Mouse (Mus musculus): ENCODE data around the gene Hspa1b. TPM values are rescaled to one million over a fixed set of nuclear protein-coding genes. Genes with fewer than 3 reads are reported as not detected.
"Not testable (repeated sequence)": the region's sequence is repeated elsewhere in the genome, so short reads cannot be mapped to it uniquely, and the experiment has no call there.

The Hspa1b gene
- polyA plus RNA-seq, 1 experiment from 2014 or later = 0.53 TPM

DNA sequence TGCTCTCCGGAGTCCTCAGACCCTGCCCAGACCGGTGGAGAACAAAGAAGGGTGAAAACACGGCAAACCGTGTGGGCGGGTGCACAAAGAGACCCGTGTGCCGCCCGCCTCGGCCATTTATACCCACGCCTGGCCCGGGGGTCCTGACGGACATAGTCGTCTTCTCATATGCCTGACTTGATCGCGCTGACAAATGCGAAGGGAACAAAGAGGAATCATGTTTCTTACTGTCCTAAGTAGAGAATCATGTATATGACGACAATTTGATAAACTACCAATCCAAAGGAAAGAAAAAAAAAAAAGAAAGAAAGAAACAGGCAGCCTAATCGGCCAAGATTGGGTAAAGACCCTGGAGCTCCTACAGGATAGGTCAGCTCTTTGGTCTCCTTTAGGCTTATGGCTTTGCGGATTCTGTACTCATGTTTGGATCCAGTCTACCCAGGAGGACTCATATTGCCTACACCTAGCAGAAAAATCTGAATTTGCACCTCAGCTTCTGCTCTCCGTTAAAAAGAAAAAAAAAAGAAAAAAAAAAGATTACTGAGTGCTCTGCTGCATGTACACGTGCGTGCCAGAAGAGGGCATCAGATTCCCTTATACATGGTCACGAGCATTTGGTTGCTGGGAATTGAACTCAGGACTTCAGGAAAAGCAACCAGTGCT, 6.5 kb downstream of the Hspa1b start:
- peak; percentile 69 for ATAC-seq (ENCODE audit: insufficient number of reproducible peaks, insufficient read depth, low FRiP score, low TSS enrichment, low read depth)
- H3K27ac ChIP-seq = peak overlapping the region; percentile 94
- peak overlapping the region; percentile 100 for H3K9ac ChIP-seq
- under 1% methylated on average over 23 of the region's 23 CpGs for WGBS
- H3K27me3 ChIP-seq = peaks cover 7% of the 10 kb centered on the region
- H3K36me3 ChIP-seq = peaks cover 20% of the 10 kb centered on the region
- H3K4me1 ChIP-seq = peaks cover 10% of the 10 kb centered on the region
- H3K4me3 ChIP-seq = peak overlapping the region; percentile 94
- H3K4me2 ChIP-seq = peak overlapping the region; percentile 72
- no peaks in the 10 kb centered on the region for H3K9me3 ChIP-seq

DNA sequence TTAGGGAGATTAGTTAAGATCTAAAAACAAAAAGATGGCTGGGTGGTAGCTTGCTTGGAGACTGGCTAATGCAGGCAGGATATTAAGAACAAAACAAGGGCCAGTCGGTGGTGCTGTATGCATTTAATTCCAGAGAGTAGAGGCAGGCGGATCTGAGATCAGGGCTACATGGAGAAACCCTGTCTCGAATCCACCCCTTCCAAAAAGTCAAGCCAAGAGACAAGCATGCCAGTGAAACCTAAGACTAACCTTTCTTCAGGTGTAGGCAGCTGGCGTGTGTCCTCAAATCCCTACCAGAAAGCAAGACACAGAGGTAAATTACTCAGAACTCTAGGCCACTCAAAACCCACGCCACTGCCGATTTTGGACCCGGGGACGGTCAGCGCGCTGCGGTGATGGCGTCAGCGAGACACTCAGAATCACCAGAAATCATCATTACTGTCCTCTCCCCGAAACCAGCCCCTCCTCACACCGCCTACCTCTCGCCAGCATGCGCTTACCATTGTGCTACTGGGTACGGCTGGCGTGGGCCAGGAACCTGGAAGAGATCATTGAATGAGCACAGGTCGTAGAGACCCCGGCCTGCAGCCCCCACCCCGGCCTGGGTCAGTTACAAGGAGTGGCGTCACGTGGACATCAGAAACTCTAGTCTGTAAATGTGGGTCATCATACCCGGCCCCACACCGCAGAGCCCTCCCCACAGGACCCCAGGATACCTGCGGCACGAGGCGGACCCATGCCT, 7.2 kb downstream of the Hspa1b start:
- H3K4me1 ChIP-seq = peaks cover 10% of the 10 kb centered on the region
- peaks cover 5% of the 10 kb centered on the region for H3K27me3 ChIP-seq
- H3K27ac ChIP-seq = peak overlapping the region; percentile 94
- peak overlapping the region; percentile 72 for H3K4me2 ChIP-seq
- H3K9me3 ChIP-seq = no peaks in the 10 kb centered on the region
- WGBS = under 1% methylated on average over 29 of the region's 29 CpGs
- peak overlapping the region; percentile 94 for H3K4me3 ChIP-seq
- H3K36me3 ChIP-seq = peaks cover 20% of the 10 kb centered on the region
- peak overlapping the region; percentile 100 for H3K9ac ChIP-seq
- peak; percentile 60 for ATAC-seq (ENCODE audit: insufficient number of reproducible peaks, insufficient read depth, low FRiP score, low TSS enrichment, low read depth)

DNA sequence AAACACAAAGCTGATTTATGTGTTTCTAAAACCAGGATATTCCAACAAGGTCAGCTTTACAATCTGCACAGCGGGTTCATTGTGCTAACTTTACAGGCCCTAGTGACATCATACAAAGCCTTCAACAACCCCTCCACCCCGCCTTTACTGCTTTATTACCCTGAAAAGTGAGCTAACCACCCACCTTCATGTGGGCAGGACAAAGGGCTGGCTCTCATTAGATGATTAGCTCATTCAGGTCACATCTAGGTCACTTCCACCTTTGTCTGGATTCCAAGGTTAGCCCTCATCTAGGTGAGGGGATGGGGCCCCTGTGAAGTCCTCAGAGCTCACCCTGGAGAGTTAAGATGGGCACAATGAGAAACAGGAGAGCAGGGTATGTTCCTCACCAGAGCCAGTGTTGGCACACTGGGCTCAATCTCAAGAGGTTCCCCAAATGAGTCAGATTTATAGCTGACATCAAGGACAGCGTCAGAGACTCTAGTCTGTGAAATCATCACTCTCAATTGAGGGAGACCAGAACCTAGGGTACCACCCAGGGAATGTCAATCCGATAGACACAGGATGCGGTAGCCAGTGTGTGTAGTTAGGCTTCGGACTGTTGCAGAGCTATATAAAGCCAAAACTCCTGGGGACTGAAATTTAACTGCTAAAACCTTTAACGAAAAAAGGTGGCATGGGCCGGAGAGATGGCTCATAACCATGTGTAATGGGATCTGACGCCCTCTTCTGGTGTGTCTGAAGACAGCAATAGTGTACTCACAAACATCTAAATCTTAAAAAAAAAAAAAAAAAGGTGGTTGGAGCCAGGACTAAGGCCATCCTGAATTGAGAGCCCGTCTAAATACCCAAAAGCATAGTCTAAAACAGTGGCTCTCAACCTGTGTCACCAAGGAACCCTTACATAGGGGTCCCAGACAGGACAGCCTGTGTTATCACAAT, 8.3 kb downstream of the Hspa1b start:
- peaks cover 10% of the 10 kb centered on the region for H3K4me1 ChIP-seq
- peak overlapping the region; percentile 100 for H3K9ac ChIP-seq
- H3K27me3 ChIP-seq = peaks cover under 1% of the 10 kb centered on the region
- H3K9me3 ChIP-seq = no peaks in the 10 kb centered on the region
- H3K27ac ChIP-seq = peak overlapping the region; percentile 94
- peaks cover 20% of the 10 kb centered on the region for H3K36me3 ChIP-seq
- peak overlapping the region; percentile 72 for H3K4me2 ChIP-seq
- 28% methylated on average over 10 of the region's 10 CpGs for WGBS
- ATAC-seq (ENCODE audit: insufficient number of reproducible peaks, insufficient read depth, low FRiP score, low TSS enrichment, low read depth) = no peak
- peak overlapping the region; percentile 94 for H3K4me3 ChIP-seq

DNA sequence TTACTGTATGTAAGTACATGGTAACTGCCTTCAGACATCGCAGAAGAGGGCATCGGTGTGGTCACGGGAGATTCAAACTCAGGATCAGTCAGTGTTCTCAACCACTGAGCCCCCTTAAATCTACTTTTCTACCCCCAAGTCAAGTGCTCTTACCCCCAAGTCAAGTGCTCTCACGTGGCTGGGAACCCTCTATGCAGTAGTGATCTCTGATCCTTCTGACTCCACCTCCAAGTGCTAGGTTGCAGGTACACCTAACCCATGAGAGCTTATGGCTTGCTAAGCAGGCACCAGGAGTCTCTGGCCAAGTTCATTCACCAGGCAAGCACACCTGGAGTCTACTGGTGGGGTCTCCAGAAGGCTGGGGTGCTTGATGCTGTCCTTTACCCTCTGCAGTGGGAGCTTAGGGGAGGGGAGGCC, 9.5 kb downstream of the Hspa1b start:
- H3K27me3 ChIP-seq = no peaks in the 10 kb centered on the region
- peaks cover 20% of the 10 kb centered on the region for H3K36me3 ChIP-seq
- H3K4me1 ChIP-seq = peaks cover 10% of the 10 kb centered on the region
- WGBS = 33% methylated on average over 4 of the region's 4 CpGs
- H3K4me2 ChIP-seq = no peak overlapping the region
- no peak for ATAC-seq (ENCODE audit: insufficient number of reproducible peaks, insufficient read depth, low FRiP score, low TSS enrichment, low read depth)
- H3K27ac ChIP-seq = no peak overlapping the region
- no peaks in the 10 kb centered on the region for H3K9me3 ChIP-seq
- H3K9ac ChIP-seq = no peak overlapping the region
- no peak overlapping the region for H3K4me3 ChIP-seq

DNA sequence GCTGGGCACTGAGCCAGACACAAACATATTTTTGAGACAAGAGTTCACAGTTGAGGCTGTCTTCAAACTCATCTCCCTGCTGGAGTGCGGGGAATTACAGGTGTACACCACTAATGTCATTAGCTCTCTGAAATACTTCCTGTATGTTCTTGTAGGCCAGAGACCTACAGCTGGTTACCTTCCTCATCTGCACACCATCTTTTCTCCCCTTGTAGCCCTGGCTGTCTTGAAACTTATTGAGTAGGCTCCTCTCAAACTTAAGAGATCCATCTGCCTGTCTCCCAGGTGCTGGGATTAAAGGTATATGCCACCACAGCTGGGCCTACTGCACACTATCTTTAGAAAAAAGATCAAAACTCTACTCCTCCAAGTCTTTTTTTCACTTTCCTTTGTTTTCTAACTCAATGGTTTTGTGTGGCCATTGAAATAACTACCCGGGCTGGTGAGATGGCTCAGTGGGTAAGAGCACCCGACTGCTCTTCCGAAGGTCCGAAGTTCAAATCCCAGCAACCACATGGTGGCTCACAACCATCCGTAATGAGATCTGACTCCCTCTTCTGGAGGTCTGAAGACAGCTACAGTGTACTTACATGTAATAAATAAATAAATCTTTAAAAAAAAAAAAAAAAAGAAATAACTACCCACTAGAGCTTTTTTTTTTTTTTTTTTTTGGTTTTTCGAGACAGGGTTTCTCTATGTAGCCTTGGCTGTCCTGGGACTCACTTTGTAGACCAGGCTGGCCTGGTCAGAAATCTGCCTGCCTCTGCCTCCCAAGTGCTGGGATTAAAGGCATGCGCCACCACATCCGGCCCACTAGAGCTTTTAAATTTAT, 10.1 kb downstream of the Hspa1b start:
- H3K9me3 ChIP-seq; H3K4me2 ChIP-seq; H3K27ac ChIP-seq; H3K27me3 ChIP-seq; H3K4me3 ChIP-seq; H3K9ac ChIP-seq; ATAC-seq (ENCODE audit: insufficient number of reproducible peaks, insufficient read depth, low FRiP score, low TSS enrichment, low read depth): not testable (repeated sequence)
- WGBS = 66% methylated on average over 9 of the region's 9 CpGs
- peaks cover 20% of the 10 kb centered on the region for H3K36me3 ChIP-seq
- peaks cover 10% of the 10 kb centered on the region for H3K4me1 ChIP-seq

DNA sequence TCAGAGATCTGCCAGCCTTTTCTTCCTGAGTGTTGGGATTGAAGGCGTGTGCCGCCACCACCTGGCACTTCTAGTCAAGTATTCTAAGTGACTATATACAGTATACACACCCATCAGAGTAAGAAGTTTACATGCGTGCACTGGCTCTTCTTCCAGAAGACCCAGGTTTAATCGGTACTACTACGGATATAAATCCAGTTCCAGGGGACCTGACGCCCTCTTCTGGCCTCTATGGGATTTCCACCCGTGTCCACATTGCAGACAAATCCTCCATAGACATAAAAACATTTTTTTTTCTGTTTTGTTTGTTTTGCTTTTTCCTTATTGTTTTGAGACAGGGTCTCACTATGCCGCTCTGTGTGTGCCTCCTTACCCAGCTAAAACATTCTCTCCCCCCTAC, 11.4 kb downstream of the Hspa1b start:
- Histone ChIP-seq H3K27me3 (no peaks in the 10 kb centered on the region), H3K4me1 (peaks cover 10% of the 10 kb centered on the region)

DNA sequence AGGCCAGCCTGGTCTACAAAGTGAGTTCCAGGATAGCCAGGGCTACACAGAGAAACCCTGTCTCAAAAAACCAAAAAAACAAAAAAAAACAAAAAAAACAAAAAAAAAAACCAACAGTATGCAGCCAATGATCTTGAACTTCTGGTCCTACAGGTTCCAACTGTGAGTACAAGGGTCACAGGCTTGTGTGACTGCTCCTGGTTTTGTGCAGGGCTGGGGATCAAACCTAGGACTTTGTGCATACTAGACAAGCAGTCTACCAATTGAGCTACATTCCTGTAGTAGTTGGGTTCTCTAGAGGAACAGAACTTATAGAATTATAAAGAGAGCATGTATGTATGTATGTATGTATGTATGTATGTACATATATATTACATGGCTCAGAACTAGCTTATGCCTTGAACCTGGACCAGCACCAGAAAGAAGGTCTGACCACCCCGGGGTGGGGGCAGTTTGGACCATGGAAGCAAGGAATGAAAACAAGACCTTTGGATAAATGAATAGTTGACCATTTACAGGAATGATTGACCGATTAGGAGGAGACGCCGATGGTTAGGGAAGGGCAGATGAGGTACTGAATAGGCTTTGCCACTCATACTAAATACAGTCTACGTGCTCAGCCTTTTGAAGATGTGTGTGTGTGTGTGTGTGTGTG, 12.4 kb downstream of the Hspa1b start:
- H3K27me3 ChIP-seq = no peaks in the 10 kb centered on the region
- peaks cover 20% of the 10 kb centered on the region for H3K36me3 ChIP-seq
- H3K4me1 ChIP-seq = peaks cover 13% of the 10 kb centered on the region
- WGBS = 94% methylated on average over 5 of the region's 5 CpGs
- no peak overlapping the region for H3K4me3 ChIP-seq
- H3K9ac ChIP-seq = no peak overlapping the region
- no peak overlapping the region for H3K4me2 ChIP-seq
- H3K9me3 ChIP-seq = no peaks in the 10 kb centered on the region
- no peak for ATAC-seq (ENCODE audit: insufficient number of reproducible peaks, insufficient read depth, low FRiP score, low TSS enrichment, low read depth)
- H3K27ac ChIP-seq = no peak overlapping the region

More for the DNA sequence above, 11.4 kb downstream of the Hspa1b start:
- 27% methylated on average over 8 of the region's 8 CpGs for WGBS
- Histone ChIP-seq H3K9me3 (no peaks in the 10 kb centered on the region), H3K4me2 (no peak overlapping the region), H3K4me3 (no peak overlapping the region), H3K36me3 (peaks cover 20% of the 10 kb centered on the region), H3K9ac (no peak overlapping the region), H3K27ac (no peak overlapping the region)
- ATAC-seq (ENCODE audit: insufficient number of reproducible peaks, insufficient read depth, low FRiP score, low TSS enrichment, low read depth) = no peak

DNA sequence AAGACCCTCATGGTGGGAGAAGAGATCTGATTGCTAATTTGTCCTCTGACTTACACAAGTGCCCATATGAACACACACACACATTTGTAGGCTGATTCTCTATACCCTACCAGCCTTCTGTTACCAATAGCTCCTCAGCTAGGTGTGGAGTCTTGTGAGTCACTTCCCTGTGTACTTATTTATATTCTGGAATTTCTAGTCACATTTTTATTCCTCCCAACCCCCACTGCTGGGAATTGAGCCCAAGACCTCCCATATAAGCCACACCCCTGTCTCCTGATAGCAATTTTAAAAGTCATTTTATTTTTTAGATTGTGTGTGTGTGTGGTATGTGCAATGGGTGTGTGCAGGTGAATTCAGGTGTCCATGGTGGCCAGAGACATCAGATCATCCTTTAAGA, 14.7 kb downstream of the Hspa1b start:
- no peak for ATAC-seq (ENCODE audit: insufficient number of reproducible peaks, insufficient read depth, low FRiP score, low TSS enrichment, low read depth)
- H3K9ac ChIP-seq = no peak overlapping the region
- H3K27me3 ChIP-seq = no peaks in the 10 kb centered on the region
- H3K9me3 ChIP-seq = no peaks in the 10 kb centered on the region
- H3K4me1 ChIP-seq = peaks cover 6% of the 10 kb centered on the region
- peaks cover under 1% of the 10 kb centered on the region for H3K36me3 ChIP-seq
- H3K4me2 ChIP-seq = no peak overlapping the region
- H3K27ac ChIP-seq = no peak overlapping the region
- no peak overlapping the region for H3K4me3 ChIP-seq

DNA sequence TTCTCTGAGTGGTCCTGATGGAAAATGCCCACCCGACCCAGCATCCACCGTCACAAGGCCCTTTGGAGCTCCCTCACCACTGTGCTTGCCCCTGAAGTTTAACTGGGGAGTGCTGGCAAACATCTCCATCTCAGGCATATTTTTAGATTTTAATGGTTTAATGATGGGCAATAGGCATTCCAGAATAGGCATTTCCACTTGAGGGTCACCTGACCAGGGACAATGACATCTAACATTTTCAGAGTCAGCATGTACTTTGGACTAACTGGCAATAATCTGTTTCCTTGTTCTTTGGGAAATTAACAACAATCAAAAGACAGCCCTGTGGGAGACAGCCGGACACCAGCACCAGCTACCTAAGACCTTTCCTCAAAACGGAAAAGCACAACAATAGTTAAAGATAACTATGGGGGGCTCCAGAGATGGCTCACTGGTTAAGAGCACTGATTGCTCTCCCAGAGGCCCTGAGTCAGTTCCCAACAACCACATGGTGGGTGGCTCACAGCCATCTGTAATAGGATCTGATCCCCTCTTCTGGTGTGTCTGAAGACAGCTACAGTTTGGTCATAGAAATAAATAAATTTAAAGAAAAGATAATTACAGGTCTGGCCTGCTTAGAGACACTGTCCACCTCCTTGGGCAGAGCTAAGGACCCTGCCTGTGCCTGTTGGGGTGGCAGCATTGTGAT, 15.8 kb downstream of the Hspa1b start:
- Histone ChIP-seq H3K4me3 (no peak overlapping the region), H3K9me3 (no peaks in the 10 kb centered on the region), H3K4me1 (peaks cover 6% of the 10 kb centered on the region), H3K9ac (no peak overlapping the region), H3K27ac (no peak overlapping the region), H3K27me3 (no peaks in the 10 kb centered on the region), H3K36me3 (no peaks in the 10 kb centered on the region), H3K4me2 (no peak overlapping the region)
- 83% methylated on average over 4 of the region's 4 CpGs for WGBS
- no peak for ATAC-seq (ENCODE audit: insufficient number of reproducible peaks, insufficient read depth, low FRiP score, low TSS enrichment, low read depth)

DNA sequence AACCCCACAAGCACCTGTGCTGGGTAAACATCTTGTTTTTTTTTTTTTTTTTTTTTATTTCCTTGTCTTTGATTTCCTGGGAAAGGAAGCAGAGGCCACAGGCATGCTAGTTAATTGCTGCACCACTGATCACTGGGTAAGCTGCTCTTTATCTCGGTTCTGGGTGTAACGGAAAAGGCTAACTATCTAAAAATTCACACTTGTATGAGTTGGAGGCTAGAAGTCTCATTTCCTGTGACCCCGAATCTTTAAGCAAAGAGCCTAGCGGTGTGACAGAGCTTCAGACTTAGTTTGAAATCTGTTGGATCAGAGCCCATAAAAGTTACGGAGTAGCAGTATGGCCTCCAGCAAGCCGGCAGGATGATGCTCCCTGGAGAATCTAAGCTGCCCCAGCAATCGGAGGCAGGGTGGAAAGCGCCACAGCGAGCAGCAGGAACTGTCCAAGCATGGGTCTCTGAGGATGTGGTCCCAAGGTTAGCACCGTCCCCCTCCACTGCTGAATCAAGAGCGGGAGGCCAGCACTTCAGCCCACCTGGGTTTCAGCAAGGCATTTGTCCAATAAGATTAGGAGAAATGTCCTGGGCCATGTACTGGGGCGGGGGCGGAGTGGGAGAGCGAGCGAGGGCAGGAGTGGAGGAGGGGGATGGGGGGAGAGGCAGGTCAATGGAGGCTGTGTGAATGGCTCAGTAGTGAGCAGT, 17.5 kb downstream of the Hspa1b start:
- WGBS = 6% methylated on average over 15 of the region's 15 CpGs
- ATAC-seq (ENCODE audit: insufficient number of reproducible peaks, insufficient read depth, low FRiP score, low TSS enrichment, low read depth) = no peak
- H3K27ac ChIP-seq = no peak overlapping the region

More for the DNA sequence above, 17.5 kb downstream of the Hspa1b start:
- no peaks in the 10 kb centered on the region for H3K9me3 ChIP-seq
- peak overlapping the region; percentile 30 for H3K4me3 ChIP-seq
- H3K27me3 ChIP-seq = no peaks in the 10 kb centered on the region
- H3K36me3 ChIP-seq = no peaks in the 10 kb centered on the region
- H3K4me2 ChIP-seq = peak overlapping the region; percentile 52
- H3K9ac ChIP-seq = peak overlapping the region; percentile 65
- H3K4me1 ChIP-seq = peaks cover 6% of the 10 kb centered on the region

Measured in embryonic facial prominence, embryonic 13.5 days (tissue).